Mouse (Mus musculus) stomach, postnatal 0 days (tissue): ENCODE data around the gene Chchd10. TPM values are rescaled to one million over a fixed set of nuclear protein-coding genes. Genes with fewer than 3 reads are reported as not detected.

Experiments
- ATAC-seq: fragments of 200-750 bp; cut with Nextera tagmentation; 2 replicates; pipeline ENCODE4 v1.8.0; 2017; ENCODE audit not compliant: low FRiP score, low TSS enrichment
- DNase-seq: peaks from one replicate; pipeline ENCODE4 v3.0.0-alpha.2; 2016; ENCODE audit warnings: low spot score
- H3K27ac ChIP-seq: fragments of 300-500 bp; sonication (generic); replicated peaks from 2 replicates; pipeline ENCODE4 v1.5.1; 2014; ENCODE audit warnings: mild to moderate bottlenecking, control low read depth
- H3K27me3 ChIP-seq: fragments of 300-500 bp; sonication (generic); 2 replicates; pipeline ENCODE4 v1.6.1; 2014; ENCODE audit warnings: low read length; ENCODE audit not compliant: control insufficient read depth, insufficient read depth
- H3K36me3 ChIP-seq: fragments of 300-500 bp; sonication (generic); 2 replicates; pipeline ENCODE4 v1.6.1; 2014; ENCODE audit warnings: low read length, mixed read lengths; ENCODE audit not compliant: control insufficient read depth, insufficient read depth
- H3K4me1 ChIP-seq: fragments of 300-500 bp; sonication (generic); replicated peaks from 2 replicates; pipeline ENCODE4 v1.6.1; 2014; ENCODE audit warnings: antibody characterized with exemption; ENCODE audit not compliant: control insufficient read depth, insufficient read depth
- H3K4me2 ChIP-seq: fragments of 300-500 bp; sonication (generic); replicated peaks from 2 replicates; pipeline ENCODE4 v1.6.1; 2014; ENCODE audit warnings: low read depth, mild to moderate bottlenecking, control low read depth, moderate library complexity
- H3K4me3 ChIP-seq: fragments of 300-500 bp; sonication (generic); 2 replicates; pipeline ENCODE4 v1.5.1; 2014; ENCODE audit warnings: low read depth, low read length, control low read depth
- H3K9ac ChIP-seq: fragments of 300-500 bp; sonication (generic); 2 replicates; pipeline ENCODE4 v1.6.1; 2014; ENCODE audit warnings: mild to moderate bottlenecking, low read length, control low read depth, mixed read lengths
- H3K9me3 ChIP-seq: fragments of 300-500 bp; sonication (generic); 2 replicates; pipeline ENCODE4 v1.6.1; 2016; ENCODE audit warnings: low read length; ENCODE audit not compliant: control insufficient read depth
- CTCF ChIP-seq: IDR thresholded peaks from 2 replicates; pipeline ENCODE4 v1.5.1; 2016; ENCODE audit warnings: antibody characterized with exemption, low read depth, mild to moderate bottlenecking, moderate library complexity
- EP300 ChIP-seq: optimal IDR thresholded peaks from 2 replicates; pipeline ENCODE3; 2016; ENCODE audit warnings: antibody characterized with exemption
- WGBS: fragments of 180-500 bp; shearing (Covaris S2); extraction: QIAGEN DNeasy Blood & Tissue Kit; methylation state at CpG from one replicate; pipeline ENCODE4 v1.1.7; 2014; 5-methylcytosine and 5-hydroxymethylcytosine counted together
- polyA plus RNA-seq: library from polyadenylated mRNA; unstranded; fragments of >200 nt; fragmentation: Nextera tagmentation; extraction: Ambion mirVana; gene quantifications from 2 replicates; pipeline ENCODE4 v1.2.1, GENCODE M21; 2015

The Chchd10 gene
- polyA plus RNA-seq, 1 experiment from 2014 or later, result 232 TPM

DNA sequence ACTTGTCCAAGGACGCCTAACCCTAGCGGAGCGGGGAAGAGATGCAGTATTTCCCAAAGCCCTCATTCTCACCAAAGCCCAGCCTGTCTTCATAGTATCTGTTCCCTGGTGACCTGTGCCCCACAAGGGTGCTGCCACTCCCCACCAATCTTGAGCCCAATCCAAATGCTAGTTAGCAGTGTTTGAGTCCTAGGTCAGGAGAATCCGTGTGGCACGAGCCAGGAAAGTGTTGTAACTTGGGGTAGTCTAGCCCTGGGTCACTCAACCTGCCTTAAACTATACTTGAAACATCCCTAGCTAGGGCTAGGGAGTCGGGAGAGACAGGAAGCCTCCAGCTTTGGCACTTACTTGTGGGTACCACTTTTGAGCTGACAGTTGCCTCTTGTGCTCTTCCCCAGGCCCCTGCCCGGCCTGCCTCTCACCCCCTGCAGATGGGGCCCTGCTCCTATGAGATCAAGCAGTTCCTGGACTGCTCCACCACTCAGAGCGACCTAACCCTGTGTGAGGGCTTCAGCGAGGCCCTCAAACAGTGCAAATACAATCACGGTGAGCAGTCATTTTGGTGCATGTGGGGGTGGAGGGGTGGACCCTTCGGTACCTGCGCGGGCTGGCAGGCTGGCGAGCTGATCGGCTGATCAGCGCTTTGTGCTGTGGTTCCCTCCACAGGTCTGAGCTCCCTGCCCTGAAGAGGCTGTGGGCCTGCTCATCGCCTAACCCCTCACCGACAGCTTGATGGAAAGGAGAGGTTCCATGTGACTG, 4.2 kb downstream of the Chchd10 start:
- Histone ChIP-seq H3K27me3 (no peaks in the 10 kb centered on the region), H3K4me2 (peak overlapping the region; percentile 11; the same call in 1 of the 2 replicates), H3K4me3 (no peak overlapping the region), H3K9ac (no peak overlapping the region; the same call in 1 of the 2 replicates), H3K36me3 (no peaks in the 10 kb centered on the region), H3K9me3 (no peaks in the 10 kb centered on the region), H3K27ac (no peak overlapping the region), H3K4me1 (peaks cover 7% of the 10 kb centered on the region)
- ATAC-seq, result no peak
- no peak for DNase-seq
- TF ChIP-seq EP300 (no peak), CTCF (no peak)
- 61% methylated on average over 18 of the region's 18 CpGs for WGBS

- Histone ChIP-seq H3K9ac (no peak overlapping the region), H3K27ac (no peak overlapping the region), H3K9me3 (no peaks in the 10 kb centered on the region), H3K36me3 (no peaks in the 10 kb centered on the region), H3K27me3 (no peaks in the 10 kb centered on the region), H3K4me1 (peaks cover 7% of the 10 kb centered on the region), H3K4me3 (no peak overlapping the region), H3K4me2 (no peak overlapping the region)
- 61% methylated on average over 10 of the region's 10 CpGs for WGBS
- TF ChIP-seq EP300, result no peak
- no peak for TF ChIP-seq CTCF
- no peak for DNase-seq
- ATAC-seq, result no peak
Observed at GRCm38 (mm10) chr10:75937851-75938643, 5.1 kb downstream of the Chchd10 start.

- no peak for ATAC-seq
- no peak for DNase-seq
- H3K4me3 ChIP-seq, result no peak overlapping the region
- no peak overlapping the region for H3K27ac ChIP-seq
- H3K4me1 ChIP-seq, result peaks cover 7% of the 10 kb centered on the region
- 64% methylated on average over 9 of the region's 9 CpGs for WGBS
- no peak overlapping the region for H3K4me2 ChIP-seq
- TF ChIP-seq CTCF, result no peak
- TF ChIP-seq EP300, result no peak
- H3K27me3 ChIP-seq, result no peaks in the 10 kb centered on the region
- H3K36me3 ChIP-seq, result no peaks in the 10 kb centered on the region
- H3K9ac ChIP-seq, result no peak overlapping the region
- H3K9me3 ChIP-seq, result no peaks in the 10 kb centered on the region
Observed at GRCm38 (mm10) chr10:75939481-75940234, 6.7 kb downstream of the Chchd10 start.

DNA sequence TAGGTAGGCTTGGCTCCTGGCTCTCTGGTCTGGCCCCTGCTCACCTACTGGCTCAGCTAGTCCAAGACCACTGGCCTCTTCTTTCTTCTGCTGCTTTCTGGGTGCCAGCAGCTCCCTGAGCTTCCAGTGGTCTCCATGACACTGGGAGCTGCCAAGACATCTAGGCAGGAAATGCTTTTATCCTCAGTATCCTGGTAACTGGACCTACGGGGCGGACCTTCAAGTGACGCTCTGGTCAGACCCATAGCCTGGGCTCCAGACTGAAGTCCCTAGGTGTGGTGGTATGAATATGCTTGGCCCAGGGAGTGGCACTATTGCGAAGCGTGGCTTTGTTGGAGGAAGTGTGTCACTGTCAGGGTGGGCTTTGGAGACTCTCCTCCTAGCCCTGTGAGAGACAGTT, 7.6 kb downstream of the Chchd10 start, which contains the start of gene Gm867:
Gm867 (minus strand) TSS at position 153 of the 400 bp plus-strand sequence.
- Histone ChIP-seq H3K36me3 (no peaks in the 10 kb centered on the region), H3K4me1 (peaks cover 4% of the 10 kb centered on the region), H3K4me3 (no peak within 1 kb of the TSS), H3K9me3 (no peaks in the 10 kb centered on the region), H3K27ac (no peak within 1 kb of the TSS), H3K4me2 (no peak within 1 kb of the TSS), H3K9ac (no peak within 1 kb of the TSS), H3K27me3 (no peaks in the 10 kb centered on the region)
- WGBS, result 82% methylated on average over 5 of the region's 5 CpGs
- ATAC-seq, result no peak
- DNase-seq, result no peak
- no peak for TF ChIP-seq CTCF
- TF ChIP-seq EP300, result no peak

DNA sequence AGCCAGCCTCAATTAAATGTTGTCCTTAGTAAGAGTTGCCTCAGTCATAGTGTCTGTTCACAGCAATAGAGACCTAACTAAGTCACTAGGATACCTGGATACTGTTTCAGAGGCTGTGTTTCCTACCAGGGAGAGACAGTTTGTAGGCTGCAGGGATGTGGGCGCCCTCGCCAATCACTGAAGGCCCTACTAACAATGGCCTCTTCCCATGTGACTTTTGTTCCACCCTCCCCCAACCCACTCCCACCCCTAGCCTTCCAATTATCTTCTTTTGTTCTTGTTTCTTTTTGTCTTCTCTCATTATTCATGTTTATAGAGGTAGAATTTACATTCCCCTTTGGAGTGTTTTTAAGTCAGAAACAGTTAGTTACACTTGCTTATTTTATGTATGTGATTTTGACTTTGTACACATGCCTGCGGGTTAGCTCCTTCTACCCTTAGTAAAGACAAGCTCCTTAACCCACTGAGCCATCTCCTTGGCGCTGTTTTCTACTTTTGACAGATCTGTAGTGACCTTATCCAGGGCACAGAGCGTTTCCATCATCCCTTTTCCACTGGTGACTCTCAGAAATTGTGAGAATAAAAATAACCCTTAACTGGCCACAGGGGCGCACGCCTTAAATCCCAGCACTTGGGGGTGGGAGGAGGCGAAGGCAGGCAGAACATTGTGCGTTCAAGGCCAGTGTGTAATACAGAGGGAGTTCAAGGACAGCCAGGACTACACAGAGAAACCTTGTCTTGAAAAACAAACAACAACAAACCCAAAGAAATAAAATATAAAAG, 8.3 kb downstream of the Chchd10 start:
- Histone ChIP-seq H3K4me1 (peaks cover 4% of the 10 kb centered on the region; the same call in 1 of the 2 replicates), H3K27ac (no peak overlapping the region), H3K4me2 (no peak overlapping the region), H3K9ac (no peak overlapping the region), H3K4me3 (no peak overlapping the region), H3K27me3 (no peaks in the 10 kb centered on the region), H3K9me3 (no peaks in the 10 kb centered on the region), H3K36me3 (no peaks in the 10 kb centered on the region)
- no peak for ATAC-seq
- WGBS, result 75% methylated on average over 9 of the region's 9 CpGs
- TF ChIP-seq EP300, result no peak
- TF ChIP-seq CTCF, result no peak
- no peak for DNase-seq
